Mouse (Mus musculus): ENCODE measurements at regions not wholly inside any gene's neighbourhood (a gene's known extent, or its start where the extent isn't known, plus 50 kb on each side); places are given as distances from the start of the nearest gene placed in this dataset.
A peak's percentile ranks its signal among the peaks of the same experiment; 100 is the strongest.

- DNase-seq, result peak; percentile 4
Observed at GRCm38 (mm10) chr12:60820979-60821378, 702.0 kb upstream of the Lrfn5 start.
